Mouse (Mus musculus) Patski (cell line): ENCODE results near the gene Shf. TPM values are rescaled to one million over a fixed set of nuclear protein-coding genes. Genes with fewer than 3 reads are reported as not detected.
A peak's percentile ranks its signal among the peaks of the same experiment; 100 is the strongest.

Experiments
- ATAC-seq: fragments of 100-300 bp; one replicate; pipeline ENCODE4 v1.8.0; 2021
- CTCF ChIA-PET: fragments of 350-600 bp; sonication (Branson Sonifier 250); formaldehyde crosslinking; loops from one replicate; lab custom pipeline; 2022; ENCODE audit warnings: inconsistent platforms; lab: Charles Lee
- POLR2A ChIA-PET: fragments of 350-600 bp; sonication (Branson Sonifier 250); formaldehyde crosslinking; loops from one replicate; lab custom pipeline; 2022; ENCODE audit warnings: antibody characterized with exemption, inconsistent platforms; lab: Charles Lee
- DNase-seq: peaks from one replicate; pipeline ENCODE4 v3.0.0-alpha.2; 2011; ENCODE audit warnings: low read depth, low spot score
- H3K27me3 ChIP-seq: fragments of 371-371 bp; one replicate; pipeline ENCODE4 v1.5.1; 2021
- CTCF ChIP-seq: fragments of 100-300 bp; IDR thresholded peaks from one replicate; pipeline ENCODE4 v1.5.1; 2021
- in situ Hi-C: fragments of 300-500 bp; cut with MboI; formaldehyde crosslinking; loops from 3 replicates; pipeline ENCODE4 v1.11.1; 2018; ENCODE audit warnings: low pct_unique_long_range_greater_than_20kb, mixed read lengths
- polyA plus RNA-seq: library from polyadenylated mRNA; unstranded; gene quantifications from one replicate; pipeline ENCODE4 v1.2.3, GENCODE M21; 2021

Shf gene
- polyA plus RNA-seq, 1 experiment from 2014 or later, result 8.3 TPM

GRCm38 (mm10) chr2:122370101-122370750 is 1.3 kb upstream of the Shf start:
- ATAC-seq, result no peak
- in situ Hi-C loops, result no loop called here
- POLR2A ChIA-PET, result no interaction called here
- CTCF ChIA-PET, result no interaction called here
- no peaks in the 10 kb centered on the region for H3K27me3 ChIP-seq
- no peak for TF ChIP-seq CTCF
- no peak for DNase-seq

GRCm38 (mm10) chr2:122368081-122368971 is 636 bp downstream of the Shf start:
- in situ Hi-C loops, result no loop called here
- CTCF ChIA-PET, result interaction anchor here (1.0 to 1.5 kb wide), 5 partner anchors 10 to 59 kb away, joined by 3 to 8 read pairs (median 5); no protein-coding TSS in a partner anchor
- no peak for TF ChIP-seq CTCF
- DNase-seq (no peak), ATAC-seq (peak; percentile 32)
- no peaks in the 10 kb centered on the region for H3K27me3 ChIP-seq
- POLR2A ChIA-PET, result interaction anchor here (0.5 to 1.1 kb wide), 5 partner anchors 8 to 230 kb away, joined by 3 to 5 read pairs (median 3); no protein-coding TSS in a partner anchor

- ATAC-seq (no peak), DNase-seq (no peak)
- no peak for TF ChIP-seq CTCF
- CTCF ChIA-PET, result interaction anchor here (1.0 to 1.3 kb wide), 2 partner anchors 19 to 42 kb away, joined by 3 to 5 read pairs; no protein-coding TSS in a partner anchor
- in situ Hi-C loops, result no loop called here
- POLR2A ChIA-PET, result interaction anchor here (0.9 to 1.1 kb wide), 2 partner anchors 9 to 15 kb away, joined by 3 to 5 read pairs; no protein-coding TSS in a partner anchor
- H3K27me3 ChIP-seq, result no peaks in the 10 kb centered on the region
Observed at GRCm38 (mm10) chr2:122367701-122368080, 1.3 kb downstream of the Shf start.

- in situ Hi-C loops, result no loop called here
- no peak for TF ChIP-seq CTCF
- DNase-seq, result no peak
- CTCF ChIA-PET, result interaction anchor here (2.1 kb wide), 1 partner anchor 11 kb away, joined by 6 read pairs; no protein-coding TSS in a partner anchor
- no peak for ATAC-seq
- POLR2A ChIA-PET, result no interaction called here
- no peaks in the 10 kb centered on the region for H3K27me3 ChIP-seq
Observed at GRCm38 (mm10) chr2:122367181-122367580, 1.8 kb downstream of the Shf start.

GRCm38 (mm10) chr2:122366706-122367105 is 2.3 kb downstream of the Shf start:
- POLR2A ChIA-PET, result no interaction called here
- TF ChIP-seq CTCF, result no peak
- in situ Hi-C loops, result no loop called here
- H3K27me3 ChIP-seq, result no peaks in the 10 kb centered on the region
- CTCF ChIA-PET, result interaction anchor here (1.5 to 2.1 kb wide), 2 partner anchors 11 to 18 kb away, joined by 5 to 6 read pairs; no protein-coding TSS in a partner anchor
- DNase-seq (no peak), ATAC-seq (no peak)

GRCm38 (mm10) chr2:122366039-122366438 is 2.9 kb downstream of the Shf start:
- no peak for DNase-seq
- no peaks in the 10 kb centered on the region for H3K27me3 ChIP-seq
- no peak for ATAC-seq
- TF ChIP-seq CTCF, result no peak
- ChIA-PET POLR2A (interaction anchor here (0.6 to 0.7 kb wide), 2 partner anchors 14 to 17 kb away, joined by 3 read pairs; no protein-coding TSS in a partner anchor), CTCF (interaction anchor here (1.3 to 2.1 kb wide), 3 partner anchors 12 to 19 kb away, joined by 3 to 6 read pairs (median 5); no protein-coding TSS in a partner anchor)
- in situ Hi-C loops, result no loop called here

GRCm38 (mm10) chr2:122365244-122365866 is 3.6 kb downstream of the Shf start:
- CTCF ChIA-PET, result interaction anchor here (1.3 to 2.1 kb wide), 3 partner anchors 12 to 19 kb away, joined by 3 to 6 read pairs (median 5); no protein-coding TSS in a partner anchor
- in situ Hi-C loops, result no loop called here
- POLR2A ChIA-PET, result interaction anchor here (0.6 to 1.0 kb wide), 3 partner anchors 13 to 21 kb away, joined by 3 read pairs; no protein-coding TSS in a partner anchor
- no peak for DNase-seq
- TF ChIP-seq CTCF, result no peak
- no peak for ATAC-seq
- no peaks in the 10 kb centered on the region for H3K27me3 ChIP-seq

- in situ Hi-C loops, result no loop called here
- DNase-seq (no peak), ATAC-seq (no peak)
- no peak for TF ChIP-seq CTCF
- ChIA-PET POLR2A (interaction anchor here (1.0 kb wide), 1 partner anchor 20 kb away, joined by 3 read pairs; no protein-coding TSS in a partner anchor), CTCF (interaction anchor here (1.3 kb wide), 1 partner anchor 18 kb away, joined by 3 read pairs; no protein-coding TSS in a partner anchor)
- H3K27me3 ChIP-seq, result no peaks in the 10 kb centered on the region
Observed at GRCm38 (mm10) chr2:122364352-122364944, 4.5 kb downstream of the Shf start.
